Mouse (Mus musculus): Measurements from ENCODE around the gene Tomm5.

GRCm38 (mm10) chr4:45055451-45055850 is 52.5 kb downstream of the Tomm5 start:
- TF ChIP-seq CTCF (IDR thresholded peaks at IDR 0.05): no peak
- TF ChIP-seq EP300 (IDR thresholded peaks at IDR 0.05): no peak
